Mouse (Mus musculus) midbrain, embryonic 10.5 days (tissue): ENCODE results near the gene Dock3. TPM values are rescaled to one million over a fixed set of nuclear protein-coding genes. Genes with fewer than 3 reads are reported as not detected.
A peak's percentile ranks its signal among the peaks of the same experiment; 100 is the strongest.
"Not testable (repeated sequence)": the region's sequence is repeated elsewhere in the genome, so short reads cannot be mapped to it uniquely, and the experiment has no call there.

Experiments used
- DNase-seq: peaks from one replicate; pipeline ENCODE4 v3.0.0-alpha.2; 2017; ENCODE audit warnings: low spot score
- H3K27ac ChIP-seq: fragments of 300-500 bp; sonication (generic); replicated peaks from 2 replicates; pipeline ENCODE4 v1.5.1; 2016; ENCODE audit warnings: mild to moderate bottlenecking
- H3K27me3 ChIP-seq: fragments of 300-500 bp; sonication (generic); 2 replicates; pipeline ENCODE4 v1.6.1; 2016; ENCODE audit warnings: low read depth, mild to moderate bottlenecking; ENCODE audit not compliant: poor library complexity, severe bottlenecking
- H3K36me3 ChIP-seq: fragments of 300-500 bp; sonication (generic); 2 replicates; pipeline ENCODE4 v1.6.1; 2016; ENCODE audit warnings: mild to moderate bottlenecking, moderate library complexity
- H3K4me1 ChIP-seq: fragments of 300-500 bp; sonication (generic); 2 replicates; pipeline ENCODE4 v1.6.1; 2016
- H3K4me3 ChIP-seq: fragments of 300-500 bp; sonication (generic); 2 replicates; pipeline ENCODE4 v1.5.1; 2016; ENCODE audit warnings: mild to moderate bottlenecking, moderate library complexity
- H3K9me3 ChIP-seq: fragments of 300-500 bp; sonication (generic); replicated peaks from 2 replicates; pipeline ENCODE4 v1.6.1; 2016; ENCODE audit warnings: mild to moderate bottlenecking
- WGBS: fragments of 180-500 bp; shearing (Covaris S2); methylation state at CpG from one replicate; pipeline ENCODE4 v1.1.7; 2016; 5-methylcytosine and 5-hydroxymethylcytosine counted together
- polyA plus RNA-seq: library from polyadenylated mRNA; unstranded; fragments of >200 nt; fragmentation: Nextera tagmentation; extraction: Ambion mirVana; gene quantifications from 2 replicates; pipeline ENCODE4 v1.2.1, GENCODE M21; 2016

Dock3 gene
- polyA plus RNA-seq, 1 experiment from 2014 or later = 4.2 TPM

- 33% methylated on average over 5 of the region's 5 CpGs for WGBS
- Histone ChIP-seq H3K27me3 (no peaks in the 10 kb centered on the region), H3K4me1 (peaks cover 22% of the 10 kb centered on the region), H3K9me3 (no peaks in the 10 kb centered on the region), H3K36me3 (no peaks in the 10 kb centered on the region), H3K27ac (no peak overlapping the region), H3K4me3 (no peak overlapping the region)
- no peak for DNase-seq
These were observed 20.5 kb upstream of the Dock3 start for GRCm38 (mm10) chr9:107252164-107252563.

- Histone ChIP-seq H3K36me3 (no peaks in the 10 kb centered on the region), H3K4me1 (peaks cover 15% of the 10 kb centered on the region), H3K27me3 (no peaks in the 10 kb centered on the region), H3K4me3 (no peak overlapping the region), H3K9me3 (no peaks in the 10 kb centered on the region), H3K27ac (no peak overlapping the region)
- DNase-seq = no peak
- 88% methylated on average over 14 of the region's 14 CpGs for WGBS
These were observed 19.0 kb upstream of the Dock3 start for GRCm38 (mm10) chr9:107250416-107251337.

DNA sequence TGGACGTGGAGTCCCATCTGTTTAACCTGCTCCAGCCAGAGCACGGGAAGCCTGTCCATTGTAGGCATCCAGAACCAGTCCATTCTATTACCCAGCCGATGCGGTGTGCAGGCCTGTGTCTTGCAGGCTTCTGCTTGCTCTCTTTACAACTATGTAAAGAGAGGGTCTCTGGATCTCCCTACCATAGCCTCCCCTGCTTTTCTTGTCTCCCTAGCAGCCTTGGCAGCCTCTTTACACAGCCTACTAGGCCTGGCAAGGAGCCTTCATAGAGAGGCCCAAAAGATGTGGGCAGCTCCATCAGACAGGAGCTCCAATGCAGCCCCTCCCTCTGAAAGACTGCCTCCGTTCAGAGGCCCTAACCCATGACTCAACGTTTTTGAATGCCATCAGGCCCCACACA lies 17.4 kb upstream of the Dock3 start:
- no peaks in the 10 kb centered on the region for H3K27me3 ChIP-seq
- no peak overlapping the region for H3K4me3 ChIP-seq
- DNase-seq = no peak
- WGBS = 79% methylated on average over 6 of the region's 6 CpGs
- peaks cover 5% of the 10 kb centered on the region for H3K4me1 ChIP-seq
- H3K36me3 ChIP-seq = no peaks in the 10 kb centered on the region
- H3K9me3 ChIP-seq = no peaks in the 10 kb centered on the region
- no peak overlapping the region for H3K27ac ChIP-seq

GRCm38 (mm10) chr9:107246170-107246569 lies 14.5 kb upstream of the Dock3 start:
- Histone ChIP-seq H3K27ac (no peak overlapping the region), H3K4me1 (no peaks in the 10 kb centered on the region), H3K27me3 (no peaks in the 10 kb centered on the region), H3K9me3 (no peaks in the 10 kb centered on the region), H3K36me3 (no peaks in the 10 kb centered on the region), H3K4me3 (no peak overlapping the region)
- 64% methylated on average over 4 of the region's 4 CpGs for WGBS
- no peak for DNase-seq

DNA sequence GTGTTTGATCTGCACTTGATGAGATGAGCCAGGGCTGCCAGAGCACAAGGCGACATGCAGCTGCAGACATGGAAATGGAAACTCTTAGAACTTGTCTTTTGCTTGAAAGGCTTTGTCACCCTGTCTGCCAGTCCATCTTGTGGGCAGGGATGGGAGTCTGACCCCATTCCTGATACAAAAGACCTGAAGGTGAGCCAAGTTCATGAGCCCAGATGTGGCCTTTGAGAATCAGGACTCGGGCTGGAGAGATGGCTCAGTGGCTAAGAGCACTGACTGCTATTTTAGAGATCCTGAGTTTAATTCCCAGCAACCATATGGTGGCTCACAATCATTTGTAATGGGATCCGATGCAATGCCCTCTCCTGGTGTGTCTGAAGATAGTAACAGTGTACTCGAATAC lies 13.6 kb upstream of the Dock3 start:
- no peaks in the 10 kb centered on the region; the same call in 1 of the 2 replicates for H3K27me3 ChIP-seq
- no peak overlapping the region for H3K27ac ChIP-seq
- H3K4me3 ChIP-seq = no peak overlapping the region
- H3K9me3 ChIP-seq = no peaks in the 10 kb centered on the region
- DNase-seq = no peak
- H3K36me3 ChIP-seq = no peaks in the 10 kb centered on the region
- 88% methylated on average over 4 of the region's 4 CpGs for WGBS
- H3K4me1 ChIP-seq = no peaks in the 10 kb centered on the region

- Histone ChIP-seq H3K27ac (no peak overlapping the region), H3K36me3 (no peaks in the 10 kb centered on the region), H3K27me3 (peaks cover 76% of the 10 kb centered on the region), H3K9me3 (no peaks in the 10 kb centered on the region), H3K4me3 (no peak overlapping the region), H3K4me1 (peaks cover 11% of the 10 kb centered on the region)
- 78% methylated on average over 5 of the region's 5 CpGs for WGBS
- DNase-seq = no peak
These were observed 4.4 kb upstream of the Dock3 start for GRCm38 (mm10) chr9:107236151-107236550.

GRCm38 (mm10) chr9:107235261-107235660 lies 3.6 kb upstream of the Dock3 start:
- H3K36me3 ChIP-seq = no peaks in the 10 kb centered on the region
- no peak overlapping the region for H3K4me3 ChIP-seq
- peaks cover 85% of the 10 kb centered on the region for H3K27me3 ChIP-seq
- peaks cover 18% of the 10 kb centered on the region for H3K4me1 ChIP-seq
- H3K9me3 ChIP-seq = no peaks in the 10 kb centered on the region
- H3K27ac ChIP-seq = no peak overlapping the region
- 74% methylated on average over 5 of the region's 5 CpGs for WGBS
- DNase-seq = no peak

- no peak for DNase-seq
- peaks cover 90% of the 10 kb centered on the region for H3K27me3 ChIP-seq
- 23% methylated on average over 9 of the region's 9 CpGs for whole genome bisulfite sequencing
- no peaks in the 10 kb centered on the region for H3K9me3 ChIP-seq
- no peaks in the 10 kb centered on the region for H3K36me3 ChIP-seq
- peak overlapping the region; percentile 75 for H3K4me3 ChIP-seq
- peaks cover 18% of the 10 kb centered on the region for H3K4me1 ChIP-seq
- peak overlapping the region; percentile 90 for H3K27ac ChIP-seq
These were observed 431 bp upstream of the Dock3 start for GRCm38 (mm10) chr9:107232140-107232539.

DNA sequence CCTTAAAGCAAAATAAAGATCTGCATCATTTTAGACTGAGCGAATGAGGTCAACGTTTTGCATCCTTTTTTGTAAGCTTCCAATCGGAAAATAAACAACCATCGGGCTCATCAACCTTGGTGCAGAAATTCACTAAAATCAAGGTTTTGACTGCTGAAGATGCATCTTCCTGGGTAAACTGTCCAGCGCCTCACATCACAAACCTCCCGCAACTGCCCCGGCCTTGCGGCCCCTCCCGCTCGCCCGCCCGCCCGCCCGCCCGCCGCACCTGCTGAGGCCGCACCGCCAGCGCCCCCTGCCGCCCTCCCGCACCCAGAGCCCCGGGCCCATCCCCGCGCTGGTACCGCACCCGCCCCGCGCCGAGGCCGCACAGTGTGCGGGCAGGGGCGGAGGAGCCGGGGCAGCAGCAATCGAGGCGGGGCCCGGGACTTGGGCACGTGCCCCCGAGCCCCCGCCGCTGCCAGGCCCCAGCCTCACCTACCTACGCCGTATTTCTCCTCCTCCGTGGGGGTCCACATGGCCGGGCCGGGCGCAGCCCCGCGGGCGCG lies 644 bp downstream of the Dock3 start:
- DNase-seq = peak; percentile 64
- H3K9me3 ChIP-seq = no peaks in the 10 kb centered on the region
- no peaks in the 10 kb centered on the region for H3K36me3 ChIP-seq
- H3K4me3 ChIP-seq = peak overlapping the region; percentile 75
- H3K27ac ChIP-seq = peak overlapping the region; percentile 90
- H3K27me3 ChIP-seq = peaks cover 79% of the 10 kb centered on the region
- WGBS = 2% methylated on average over 50 of the region's 50 CpGs
- H3K4me1 ChIP-seq = peaks cover 18% of the 10 kb centered on the region

DNA sequence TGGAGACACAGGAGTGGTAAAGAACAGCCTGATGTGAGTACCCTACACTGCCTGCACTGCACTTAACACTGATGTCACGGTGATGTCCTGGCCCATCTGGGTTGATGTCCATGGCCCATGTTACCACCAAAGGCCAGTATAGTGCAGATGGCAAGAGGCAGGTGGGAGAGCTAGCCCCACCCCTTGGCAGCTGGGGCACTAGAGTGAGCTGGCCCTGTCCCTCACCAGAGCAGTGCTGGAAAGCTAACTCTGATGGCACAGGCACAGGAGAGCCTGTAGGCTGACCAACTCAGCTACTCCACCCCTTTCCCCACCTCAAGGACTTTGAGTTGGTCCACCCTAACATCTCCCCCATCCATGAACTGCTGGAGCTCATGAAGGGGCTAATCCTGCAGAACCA lies 7.1 kb downstream of the Dock3 start:
- H3K4me3 ChIP-seq = no peak overlapping the region
- H3K9me3 ChIP-seq = no peaks in the 10 kb centered on the region
- 79% methylated on average over 1 of the region's 1 CpGs for WGBS
- H3K36me3 ChIP-seq = no peaks in the 10 kb centered on the region
- H3K4me1 ChIP-seq = no peaks in the 10 kb centered on the region
- no peak for DNase-seq
- H3K27me3 ChIP-seq = peaks cover 15% of the 10 kb centered on the region
- no peak overlapping the region for H3K27ac ChIP-seq

DNA sequence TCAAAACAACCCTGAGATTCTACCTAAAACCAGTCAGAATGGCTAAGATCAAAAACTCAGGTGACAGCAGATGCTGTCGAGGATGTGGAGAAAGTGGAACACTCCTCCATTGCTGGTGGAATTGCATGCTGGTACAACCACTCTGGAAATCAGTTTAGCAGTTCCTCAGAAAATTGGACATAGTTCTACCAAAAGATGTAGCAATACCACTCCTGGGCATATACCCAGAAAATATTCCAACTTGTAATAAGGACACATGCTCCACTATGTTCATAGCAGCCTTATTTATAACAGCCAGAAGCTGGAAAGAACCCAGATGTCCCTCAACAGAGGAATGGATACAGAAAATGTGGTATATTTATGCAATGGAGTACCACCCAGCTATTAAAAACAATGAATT lies 56.9 kb downstream of the Dock3 start:
- not testable (repeated sequence) for H3K27ac ChIP-seq

GRCm38 (mm10) chr9:107165792-107166191 lies 65.9 kb downstream of the Dock3 start:
- H3K36me3 ChIP-seq = no peaks in the 10 kb centered on the region

More for the DNA sequence above, 56.9 kb downstream of the Dock3 start:
- DNase-seq, H3K36me3 ChIP-seq, H3K4me1 ChIP-seq, H3K9me3 ChIP-seq, H3K4me3 ChIP-seq, H3K27me3 ChIP-seq: not testable (repeated sequence)
- WGBS = 90% methylated on average over 1 of the region's 1 CpGs

DNA sequence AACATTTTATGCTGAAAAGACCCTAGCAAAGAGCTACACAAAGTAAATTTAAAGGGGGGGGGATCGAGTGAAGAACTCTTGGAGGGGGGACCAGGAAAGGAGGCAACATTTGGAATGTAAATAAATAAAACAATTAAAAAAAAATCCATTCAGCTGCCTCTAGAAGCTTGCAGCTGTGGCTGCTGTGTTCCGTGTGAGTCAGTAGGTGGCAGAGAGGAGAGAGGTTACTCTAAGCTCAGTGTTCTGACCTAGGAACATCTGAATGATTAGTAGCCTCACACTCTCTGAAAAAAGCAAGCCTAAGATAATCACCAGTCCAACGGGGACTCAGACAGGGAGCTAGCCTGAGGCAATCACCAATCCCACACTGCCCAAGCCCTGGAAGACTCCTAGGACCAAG lies 66.9 kb downstream of the Dock3 start:
- Histone ChIP-seq H3K4me3 (no peak overlapping the region), H3K36me3 (no peaks in the 10 kb centered on the region), H3K4me1 (no peaks in the 10 kb centered on the region), H3K27me3 (no peaks in the 10 kb centered on the region), H3K27ac (no peak overlapping the region), H3K9me3 (no peaks in the 10 kb centered on the region)
- no peak for DNase-seq
- WGBS = 25% methylated on average over 3 of the region's 3 CpGs

More at GRCm38 (mm10) chr9:107165792-107166191, 65.9 kb downstream of the Dock3 start:
- no peaks in the 10 kb centered on the region for H3K27me3 ChIP-seq
- H3K4me3 ChIP-seq = no peak overlapping the region
- no peak overlapping the region for H3K27ac ChIP-seq
- 87% methylated on average over 4 of the region's 4 CpGs for WGBS
- no peaks in the 10 kb centered on the region for H3K9me3 ChIP-seq
- no peak for DNase-seq
- no peaks in the 10 kb centered on the region for H3K4me1 ChIP-seq
